Mouse (Mus musculus): ENCODE measurements at regions not wholly inside any gene's neighbourhood (a gene's known extent, or its start where the extent isn't known, plus 50 kb on each side); places are given as distances from the start of the nearest gene placed in this dataset.

- Histone ChIP-seq H3K9me3 (ENCODE audit: control insufficient read depth, low read length) (no peaks in the 10 kb centered on the region), H3K4me2 (ENCODE audit: low read depth, low read length) (no peak overlapping the region), H3K27ac (ENCODE audit: low read length) (peak overlapping the region; percentile 82), H3K9ac (ENCODE audit: low read length) (no peak overlapping the region), H3K4me1 (replicated peaks; ENCODE audit: control insufficient read depth, insufficient read depth, low read length) (peaks cover 36% of the 10 kb centered on the region), H3K27me3 (ENCODE audit: control insufficient read depth, insufficient read depth, low read depth, low read length) (no peaks in the 10 kb centered on the region), H3K4me3 (ENCODE audit: low read length) (no peak overlapping the region), H3K36me3 (ENCODE audit: control insufficient read depth, insufficient read depth, low read length) (no peaks in the 10 kb centered on the region)
- WGBS: 62% methylated on average over 6 of the region's 6 CpGs
- ATAC-seq (ENCODE audit: low read depth): peak; percentile 34; the same call in 1 of the 2 replicates
These were observed 49.9 kb upstream of the Eed start for GRCm38 (mm10) chr7:90030486-90031250.

- 90% methylated on average over 2 of the region's 2 CpGs for WGBS
These were observed 52.3 kb upstream of the Eed start for GRCm38 (mm10) chr7:90033086-90033485.

GRCm38 (mm10) chr7:90033640-90034312 lies 53.0 kb upstream of the Eed start:
- Histone ChIP-seq H3K27me3 (ENCODE audit: control insufficient read depth, insufficient read depth, low read depth, low read length) (no peaks in the 10 kb centered on the region), H3K4me1 (replicated peaks; ENCODE audit: control insufficient read depth, insufficient read depth, low read length) (peaks cover 28% of the 10 kb centered on the region), H3K4me3 (ENCODE audit: low read length) (no peak overlapping the region), H3K36me3 (ENCODE audit: control insufficient read depth, insufficient read depth, low read length) (no peaks in the 10 kb centered on the region), H3K9me3 (ENCODE audit: control insufficient read depth, low read length) (no peaks in the 10 kb centered on the region), H3K9ac (ENCODE audit: low read length) (no peak overlapping the region), H3K4me2 (ENCODE audit: low read depth, low read length) (no peak overlapping the region), H3K27ac (ENCODE audit: low read length) (peak overlapping the region; percentile 76)
- WGBS: 69% methylated on average over 9 of the region's 9 CpGs
- no peak for ATAC-seq (ENCODE audit: low read depth)

More at GRCm38 (mm10) chr7:90033086-90033485, 52.3 kb upstream of the Eed start:
- H3K4me3 ChIP-seq (ENCODE audit: low read length): no peak overlapping the region
- H3K9ac ChIP-seq (ENCODE audit: low read length): no peak overlapping the region
- peaks cover 30% of the 10 kb centered on the region for H3K4me1 ChIP-seq (replicated peaks; ENCODE audit: control insufficient read depth, insufficient read depth, low read length)
- H3K27ac ChIP-seq (ENCODE audit: low read length): peak overlapping the region; percentile 76
- no peak for ATAC-seq (ENCODE audit: low read depth)
- H3K36me3 ChIP-seq (ENCODE audit: control insufficient read depth, insufficient read depth, low read length): no peaks in the 10 kb centered on the region
- no peak overlapping the region for H3K4me2 ChIP-seq (ENCODE audit: low read depth, low read length)
- H3K27me3 ChIP-seq (ENCODE audit: control insufficient read depth, insufficient read depth, low read depth, low read length): no peaks in the 10 kb centered on the region
- no peaks in the 10 kb centered on the region for H3K9me3 ChIP-seq (ENCODE audit: control insufficient read depth, low read length)

- 87% methylated on average over 3 of the region's 3 CpGs for WGBS
- H3K9me3 ChIP-seq (ENCODE audit: control insufficient read depth, low read length): no peaks in the 10 kb centered on the region
- no peak overlapping the region for H3K4me3 ChIP-seq (ENCODE audit: low read length)
- H3K9ac ChIP-seq (ENCODE audit: low read length): no peak overlapping the region
- no peaks in the 10 kb centered on the region for H3K27me3 ChIP-seq (ENCODE audit: control insufficient read depth, insufficient read depth, low read depth, low read length)
- no peak overlapping the region for H3K27ac ChIP-seq (ENCODE audit: low read length)
- H3K36me3 ChIP-seq (ENCODE audit: control insufficient read depth, insufficient read depth, low read length): no peaks in the 10 kb centered on the region
- no peak for ATAC-seq (ENCODE audit: low read depth)
- H3K4me2 ChIP-seq (ENCODE audit: low read depth, low read length): no peak overlapping the region
- peaks cover 21% of the 10 kb centered on the region for H3K4me1 ChIP-seq (replicated peaks; ENCODE audit: control insufficient read depth, insufficient read depth, low read length)
These were observed 53.7 kb upstream of the Eed start for GRCm38 (mm10) chr7:90034498-90034897.

- WGBS: 64% methylated on average over 7 of the region's 7 CpGs
- ATAC-seq (ENCODE audit: low read depth): no peak
- H3K4me1 ChIP-seq (replicated peaks; ENCODE audit: control insufficient read depth, insufficient read depth, low read length): peaks cover 13% of the 10 kb centered on the region
- H3K36me3 ChIP-seq (ENCODE audit: control insufficient read depth, insufficient read depth, low read length): no peaks in the 10 kb centered on the region
- no peaks in the 10 kb centered on the region for H3K9me3 ChIP-seq (ENCODE audit: control insufficient read depth, low read length)
- no peaks in the 10 kb centered on the region for H3K27me3 ChIP-seq (ENCODE audit: control insufficient read depth, insufficient read depth, low read depth, low read length)
- no peak overlapping the region for H3K4me3 ChIP-seq (ENCODE audit: low read length)
- H3K9ac ChIP-seq (ENCODE audit: low read length): no peak overlapping the region
- no peak overlapping the region for H3K27ac ChIP-seq (ENCODE audit: low read length)
- H3K4me2 ChIP-seq (ENCODE audit: low read depth, low read length): no peak overlapping the region
These were observed 54.6 kb upstream of the Eed start for GRCm38 (mm10) chr7:90035396-90035795.

GRCm38 (mm10) chr7:90037736-90038135 lies 57.0 kb upstream of the Eed start:
- no peaks in the 10 kb centered on the region for H3K9me3 ChIP-seq (ENCODE audit: control insufficient read depth, low read length)
- ATAC-seq (ENCODE audit: low read depth): no peak
- no peak overlapping the region for H3K4me2 ChIP-seq (ENCODE audit: low read depth, low read length)
- H3K27me3 ChIP-seq (ENCODE audit: control insufficient read depth, insufficient read depth, low read depth, low read length): no peaks in the 10 kb centered on the region
- H3K9ac ChIP-seq (ENCODE audit: low read length): no peak overlapping the region
- no peak overlapping the region for H3K27ac ChIP-seq (ENCODE audit: low read length)
- WGBS: 84% methylated on average over 4 of the region's 4 CpGs
- H3K36me3 ChIP-seq (ENCODE audit: control insufficient read depth, insufficient read depth, low read length): no peaks in the 10 kb centered on the region
- peaks cover 25% of the 10 kb centered on the region for H3K4me1 ChIP-seq (replicated peaks; ENCODE audit: control insufficient read depth, insufficient read depth, low read length)
- no peak overlapping the region for H3K4me3 ChIP-seq (ENCODE audit: low read length)

GRCm38 (mm10) chr7:90039504-90039903 lies 58.7 kb upstream of the Eed start:
- H3K36me3 ChIP-seq (ENCODE audit: control insufficient read depth, insufficient read depth, low read length): no peaks in the 10 kb centered on the region
- H3K27ac ChIP-seq (ENCODE audit: low read length): no peak overlapping the region
- H3K27me3 ChIP-seq (ENCODE audit: control insufficient read depth, insufficient read depth, low read depth, low read length): no peaks in the 10 kb centered on the region
- no peak overlapping the region for H3K4me2 ChIP-seq (ENCODE audit: low read depth, low read length)
- H3K4me3 ChIP-seq (ENCODE audit: low read length): no peak overlapping the region
- 82% methylated on average over 9 of the region's 9 CpGs for WGBS
- H3K9ac ChIP-seq (ENCODE audit: low read length): no peak overlapping the region
- H3K9me3 ChIP-seq (ENCODE audit: control insufficient read depth, low read length): no peaks in the 10 kb centered on the region
- H3K4me1 ChIP-seq (replicated peaks; ENCODE audit: control insufficient read depth, insufficient read depth, low read length): peaks cover 21% of the 10 kb centered on the region
- ATAC-seq (ENCODE audit: low read depth): no peak

GRCm38 (mm10) chr7:90040581-90041340 lies 60.0 kb upstream of the Eed start:
- H3K36me3 ChIP-seq (ENCODE audit: control insufficient read depth, insufficient read depth, low read length): no peaks in the 10 kb centered on the region
- H3K4me2 ChIP-seq (ENCODE audit: low read depth, low read length): no peak overlapping the region
- H3K27me3 ChIP-seq (ENCODE audit: control insufficient read depth, insufficient read depth, low read depth, low read length): no peaks in the 10 kb centered on the region
- H3K9me3 ChIP-seq (ENCODE audit: control insufficient read depth, low read length): no peaks in the 10 kb centered on the region
- peaks cover 23% of the 10 kb centered on the region for H3K4me1 ChIP-seq (replicated peaks; ENCODE audit: control insufficient read depth, insufficient read depth, low read length)
- WGBS: 60% methylated on average over 11 of the region's 11 CpGs
- peak overlapping the region; percentile 82 for H3K27ac ChIP-seq (ENCODE audit: low read length)
- no peak overlapping the region for H3K9ac ChIP-seq (ENCODE audit: low read length)
- H3K4me3 ChIP-seq (ENCODE audit: low read length): no peak overlapping the region
- no peak for ATAC-seq (ENCODE audit: low read depth)

GRCm38 (mm10) chr7:90041565-90042024 lies 60.8 kb upstream of the Eed start:
- peak; percentile 77 for ATAC-seq (ENCODE audit: low read depth)
- H3K9me3 ChIP-seq (ENCODE audit: control insufficient read depth, low read length): no peaks in the 10 kb centered on the region

More at GRCm38 (mm10) chr7:90041565-90042024, 60.8 kb upstream of the Eed start:
- peaks cover 31% of the 10 kb centered on the region for H3K4me1 ChIP-seq (replicated peaks; ENCODE audit: control insufficient read depth, insufficient read depth, low read length)
- H3K4me3 ChIP-seq (ENCODE audit: low read length): no peak overlapping the region
- 37% methylated on average over 5 of the region's 5 CpGs for WGBS
- H3K27ac ChIP-seq (ENCODE audit: low read length): peak overlapping the region; percentile 82
- H3K4me2 ChIP-seq (ENCODE audit: low read depth, low read length): no peak overlapping the region
- H3K36me3 ChIP-seq (ENCODE audit: control insufficient read depth, insufficient read depth, low read length): no peaks in the 10 kb centered on the region
- no peaks in the 10 kb centered on the region for H3K27me3 ChIP-seq (ENCODE audit: control insufficient read depth, insufficient read depth, low read depth, low read length)
- no peak overlapping the region for H3K9ac ChIP-seq (ENCODE audit: low read length)

Data from lung, embryonic 16.5 days (tissue).